Mouse (Mus musculus): Measurements from ENCODE around the gene Ints13.
"Not testable (repeated sequence)": the region's sequence is repeated elsewhere in the genome, so short reads cannot be mapped to it uniquely, and the experiment has no call there.

DNA sequence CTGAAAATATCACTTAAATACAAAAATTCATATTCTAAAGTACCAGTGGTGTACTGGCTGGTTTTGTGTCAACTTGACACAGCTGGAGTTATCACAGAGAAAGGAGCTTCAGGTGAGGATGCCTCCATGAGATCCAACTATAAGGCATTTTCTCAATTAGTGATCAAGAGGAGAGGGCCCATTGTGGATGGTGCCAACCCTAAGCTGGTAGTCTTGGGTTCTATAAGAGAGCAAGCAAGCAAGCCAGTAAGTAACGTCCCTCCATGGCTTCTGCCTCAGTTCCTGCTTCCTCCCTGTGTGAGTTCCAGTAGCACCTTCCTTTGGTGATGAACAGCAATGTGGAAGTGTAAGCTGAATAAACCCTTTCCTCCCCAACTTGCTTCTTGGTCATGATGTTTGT lies 15.2 kb downstream of the Ints13 start:
- not testable (repeated sequence) for TF ChIP-seq POLR2A (IDR thresholded peaks at IDR 0.05; ENCODE audit: borderline replicate concordance, insufficient read depth, low read length); CTCF (IDR thresholded peaks at IDR 0.05; ENCODE audit: borderline replicate concordance, insufficient read depth, low read depth, low read length)

All from cerebellum, adult 2 months (tissue).